Mouse (Mus musculus): ENCODE results near the gene Slc12a8.

Slc12a8 gene

GRCm38 (mm10) chr16:33621836-33622235 lies 104.7 kb downstream of the Slc12a8 start:
- no peak for DNase-seq

- no peak for DNase-seq
Measured at GRCm38 (mm10) chr16:33624586-33624985, 107.5 kb downstream of the Slc12a8 start.

- no peak for DNase-seq
Measured at GRCm38 (mm10) chr16:33629539-33629938, 112.4 kb downstream of the Slc12a8 start.

- DNase-seq = no peak
Measured at GRCm38 (mm10) chr16:33635836-33636595, 118.9 kb downstream of the Slc12a8 start.

- DNase-seq = no peak
Measured at GRCm38 (mm10) chr16:33641779-33642178, 124.7 kb downstream of the Slc12a8 start.

GRCm38 (mm10) chr16:33653116-33653515 lies 136.0 kb downstream of the Slc12a8 start:
- no peak for DNase-seq

GRCm38 (mm10) chr16:33655443-33655842 lies 138.3 kb downstream of the Slc12a8 start:
- no peak for DNase-seq

GRCm38 (mm10) chr16:33657191-33657590 lies 140.1 kb downstream of the Slc12a8 start:
- no peak for DNase-seq

- no peak for DNase-seq
Measured at GRCm38 (mm10) chr16:33658121-33658520, 141.0 kb downstream of the Slc12a8 start.

GRCm38 (mm10) chr16:33659521-33659920 lies 142.4 kb downstream of the Slc12a8 start:
- DNase-seq = no peak

GRCm38 (mm10) chr16:33660125-33660524 lies 143.0 kb downstream of the Slc12a8 start:
- DNase-seq = no peak

- no peak for DNase-seq
Measured at GRCm38 (mm10) chr16:33662841-33663240, 145.7 kb downstream of the Slc12a8 start.

GRCm38 (mm10) chr16:33666226-33666625 lies 149.1 kb downstream of the Slc12a8 start:
- no peak for DNase-seq

GRCm38 (mm10) chr16:33666985-33667538 lies 149.9 kb downstream of the Slc12a8 start:
- no peak for DNase-seq

GRCm38 (mm10) chr16:33668448-33668847 lies 151.3 kb downstream of the Slc12a8 start:
- DNase-seq = no peak

GRCm38 (mm10) chr16:33669072-33669471 lies 151.9 kb downstream of the Slc12a8 start:
- DNase-seq = no peak

- no peak for DNase-seq
Measured at GRCm38 (mm10) chr16:33670340-33670739, 153.2 kb downstream of the Slc12a8 start.

GRCm38 (mm10) chr16:33670933-33671332 lies 153.8 kb downstream of the Slc12a8 start:
- no peak for DNase-seq

- no peak for DNase-seq
Measured at GRCm38 (mm10) chr16:33672188-33672587, 155.1 kb downstream of the Slc12a8 start.

- no peak for DNase-seq
Measured at GRCm38 (mm10) chr16:33672643-33673042, 155.5 kb downstream of the Slc12a8 start.

- no peak for DNase-seq
Measured at GRCm38 (mm10) chr16:33673530-33674109, 156.5 kb downstream of the Slc12a8 start.

GRCm38 (mm10) chr16:33675151-33675847 lies 158.2 kb downstream of the Slc12a8 start:
- no peak for DNase-seq

- DNase-seq = no peak
Measured at GRCm38 (mm10) chr16:33675848-33676184, 158.7 kb downstream of the Slc12a8 start.

Data from liver (tissue).